Mouse (Mus musculus): ENCODE data around the gene Tshz3. TPM values are rescaled to one million over a fixed set of nuclear protein-coding genes. Genes with fewer than 3 reads are reported as not detected.

Tshz3 gene
- polyA plus RNA-seq (2012; rRNA removed), result 0.40 and 0.44 TPM in 2 replicates

DNA sequence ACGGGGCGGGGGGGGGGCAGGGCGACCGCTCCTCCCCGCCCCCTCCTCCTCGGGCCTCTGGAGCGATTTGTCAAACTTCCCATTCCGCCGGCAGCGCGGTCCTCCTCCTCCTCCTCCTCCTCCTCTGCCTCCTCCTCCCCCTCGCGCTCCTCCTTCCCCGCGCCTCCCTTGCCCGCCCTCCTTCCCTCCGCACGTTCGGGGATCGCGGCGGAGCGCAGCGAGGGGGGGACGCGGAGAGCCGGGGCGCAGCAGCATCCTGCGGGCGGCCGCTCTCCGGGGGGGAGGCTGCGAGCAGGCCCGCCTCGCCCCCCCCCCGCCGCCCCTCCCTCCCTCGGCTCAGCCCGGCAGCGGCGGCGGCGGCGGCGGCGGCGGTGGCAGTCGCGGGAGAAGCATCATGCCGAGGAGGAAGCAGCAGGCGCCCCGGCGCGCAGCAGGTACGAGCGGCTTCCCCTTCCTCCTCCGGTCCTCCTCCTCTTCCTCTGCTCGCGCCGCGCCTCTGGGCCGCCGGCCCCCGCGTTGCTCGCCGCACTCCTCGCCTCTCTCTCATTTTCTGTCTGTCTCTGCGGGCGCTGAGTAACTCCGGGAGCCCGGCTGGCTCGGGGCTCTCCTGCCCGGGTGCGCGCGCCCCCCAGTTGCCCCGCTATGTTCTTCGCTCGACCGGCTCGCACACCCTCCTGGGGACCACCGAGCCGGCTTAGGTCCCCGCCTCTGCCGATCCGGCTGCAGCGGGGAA is at the start of gene Tshz3:
Gene Tshz3 (plus strand): TSS at position 263 of the 733 bp plus-strand sequence.

Data from liver, embryonic 14 days (tissue).